Mouse (Mus musculus) E14TG2a.4 (cell line): ENCODE measurements around the gene Plcb4.

ENCODE experiments used
- CTCF ChIP-seq: conservative IDR thresholded peaks from 2 replicates; pipeline ENCODE4 v1.5.1; 2014; ENCODE audit warnings: low read length
- NANOG ChIP-seq: IDR thresholded peaks from 2 replicates; pipeline ENCODE4 v1.6.1; 2014; ENCODE audit warnings: borderline replicate concordance, low read length, mixed read lengths
- POU5F1 ChIP-seq: IDR thresholded peaks from 2 replicates; pipeline ENCODE4 v1.6.1; 2014; ENCODE audit warnings: low read length, borderline replicate concordance

GRCm38 (mm10) chr2:135836426-135836825, 177.6 kb downstream of the Plcb4 start:
- TF ChIP-seq CTCF, result no peak
- no peak for TF ChIP-seq NANOG
- no peak for TF ChIP-seq POU5F1
